Mouse (Mus musculus): ENCODE data around the gene Vps41.

The Vps41 gene

DNA sequence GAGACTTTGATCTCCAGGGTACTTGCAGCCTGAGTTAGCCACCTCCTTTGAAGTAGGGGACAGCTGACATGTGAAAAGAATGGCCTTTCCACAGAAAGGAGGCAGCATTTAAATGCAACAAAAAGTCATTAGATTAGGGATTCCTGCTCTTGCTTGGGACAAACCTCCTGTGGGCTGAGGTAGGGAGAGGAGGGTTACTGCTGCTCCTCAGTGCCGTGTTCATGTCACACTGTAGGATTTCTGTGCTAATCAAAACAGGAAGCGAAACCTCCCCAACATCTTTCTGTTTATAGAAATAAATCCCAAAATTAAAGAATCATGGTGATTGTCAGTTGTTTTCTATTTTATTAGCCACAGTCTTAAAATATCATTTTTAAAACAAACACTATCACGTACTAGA lies 77.4 kb downstream of the Vps41 start:
- DNase-seq (ENCODE audit: low read depth, low spot score) = no peak

DNA sequence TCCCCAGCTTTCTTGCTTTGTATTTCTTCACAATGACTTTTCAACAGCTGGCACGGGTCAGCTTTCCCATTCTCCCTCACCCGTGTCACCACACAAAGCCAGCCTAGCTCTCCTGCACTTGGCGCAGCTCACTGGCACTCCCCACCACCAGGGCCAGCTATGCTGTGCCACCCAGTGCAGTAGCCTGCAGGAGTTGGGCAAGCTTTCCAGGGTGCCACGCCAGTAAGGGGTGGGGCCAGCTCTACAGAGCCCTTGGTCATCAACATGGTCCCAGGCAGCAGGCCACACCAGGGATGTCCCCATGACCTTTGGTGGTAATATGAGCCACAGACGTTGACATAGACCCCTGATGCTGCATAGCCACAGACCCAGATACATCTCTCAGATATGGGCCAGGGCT lies 80.5 kb downstream of the Vps41 start:
- DNase-seq (ENCODE audit: low read depth, low spot score) = no peak

DNA sequence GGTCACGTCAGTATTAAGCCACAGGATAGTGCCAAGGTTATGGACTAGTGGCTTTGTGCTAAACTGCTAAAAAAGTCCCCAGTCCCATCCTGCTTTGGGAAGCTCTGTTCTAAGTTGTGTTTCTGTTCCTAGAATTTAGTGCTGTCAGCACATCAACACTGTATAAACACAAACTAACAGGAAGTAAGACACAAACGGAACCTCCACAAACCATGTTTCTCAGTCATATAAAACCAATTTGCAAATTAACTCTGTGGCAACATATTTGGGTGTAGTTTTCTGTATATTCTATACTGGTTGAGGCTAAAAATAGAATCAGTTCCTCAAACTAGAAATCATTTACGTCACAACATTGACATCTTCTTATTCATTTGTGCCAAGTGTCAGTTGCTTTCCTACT lies 83.3 kb downstream of the Vps41 start:
- DNase-seq (ENCODE audit: low read depth, low spot score) = no peak

DNA sequence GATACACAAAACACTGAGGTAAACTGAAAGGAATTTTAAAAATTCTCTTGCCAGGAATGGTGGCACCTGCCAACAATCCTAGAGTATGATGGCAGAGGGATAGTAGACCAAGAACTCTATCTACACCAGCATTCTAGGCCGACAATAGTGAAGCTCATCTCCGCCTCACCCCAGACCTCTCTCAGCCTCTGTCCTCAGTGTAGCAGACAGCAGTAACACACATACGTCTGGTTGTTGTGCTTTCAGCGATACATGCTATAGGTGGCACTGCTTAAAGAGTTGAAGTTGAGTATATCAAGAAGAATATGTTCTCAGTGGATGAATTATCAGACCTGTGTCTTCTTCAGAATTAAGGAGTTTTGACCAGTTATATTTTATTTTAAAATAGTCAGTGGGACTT lies 92.4 kb downstream of the Vps41 start:
- no peak for DNase-seq (ENCODE audit: low read depth, low spot score)

DNA sequence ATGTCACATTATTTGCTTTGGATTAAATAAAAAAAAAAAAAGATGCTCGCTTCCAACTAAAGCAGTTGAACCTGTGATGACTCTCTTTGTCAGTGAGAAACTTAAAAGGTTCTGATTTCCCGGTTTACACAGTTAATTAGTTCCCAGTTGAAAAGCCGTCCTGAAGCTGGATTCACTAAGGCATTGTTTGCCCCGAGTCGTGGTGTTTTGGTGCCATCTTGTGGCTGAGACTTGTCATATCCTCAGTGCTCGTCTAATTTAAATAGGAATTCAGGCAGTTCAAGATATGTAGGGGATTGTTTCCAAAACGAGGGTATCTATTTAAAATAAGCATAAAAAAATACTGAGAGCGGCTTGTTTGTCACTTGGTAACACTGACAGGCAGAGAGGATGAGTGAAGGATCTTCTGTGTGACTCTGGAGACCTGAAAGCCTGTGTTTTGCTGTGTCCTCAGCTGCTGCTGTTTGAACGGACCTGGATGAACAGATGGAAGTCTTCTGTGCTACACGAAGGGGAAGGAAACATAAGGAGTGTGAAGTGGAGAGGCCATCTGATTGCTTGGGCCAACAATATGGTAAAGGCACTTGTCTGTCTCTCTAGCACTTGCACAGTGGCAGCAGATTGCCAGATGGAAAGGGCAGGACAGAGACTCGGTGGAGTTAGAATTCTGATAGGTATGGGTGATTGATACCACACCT lies 93.0 kb downstream of the Vps41 start:
- peak; percentile 73 for DNase-seq (ENCODE audit: low read depth, low spot score)

DNA sequence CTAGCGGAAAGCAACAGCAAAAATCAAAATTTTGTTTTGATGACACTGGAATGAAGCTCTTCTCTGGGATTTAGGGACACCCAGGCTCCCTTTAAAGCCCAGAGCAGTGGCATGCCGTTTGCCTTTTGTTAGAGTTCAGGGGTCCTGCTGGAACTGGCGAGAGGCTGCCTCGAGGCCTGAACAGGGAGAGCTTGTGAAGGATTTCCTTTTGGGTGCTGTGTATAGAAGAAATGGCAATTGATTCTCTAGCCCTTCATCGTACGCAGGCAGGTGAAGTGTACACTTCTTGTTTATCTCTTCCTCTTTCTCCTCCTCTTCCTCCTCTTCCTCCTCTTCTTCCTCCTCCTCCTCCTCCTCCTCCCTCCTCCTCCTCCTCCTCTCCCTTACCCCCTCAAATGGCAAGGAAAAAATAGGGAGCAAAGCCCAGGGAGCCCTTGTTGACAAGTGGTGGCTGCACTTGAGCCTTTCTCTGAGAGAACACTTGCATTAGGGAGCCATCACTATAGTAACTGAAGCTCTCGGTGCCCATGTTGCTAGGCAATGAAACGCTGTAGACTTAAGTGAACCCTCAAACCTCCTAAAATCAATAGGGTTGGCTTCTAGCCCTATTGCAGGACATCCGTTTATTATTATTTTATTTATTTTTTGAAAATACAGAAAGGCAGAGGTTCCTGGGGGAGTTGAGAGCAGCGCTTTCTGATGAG lies 107.5 kb downstream of the Vps41 start:
- no peak for DNase-seq (ENCODE audit: low read depth, low spot score)

DNA sequence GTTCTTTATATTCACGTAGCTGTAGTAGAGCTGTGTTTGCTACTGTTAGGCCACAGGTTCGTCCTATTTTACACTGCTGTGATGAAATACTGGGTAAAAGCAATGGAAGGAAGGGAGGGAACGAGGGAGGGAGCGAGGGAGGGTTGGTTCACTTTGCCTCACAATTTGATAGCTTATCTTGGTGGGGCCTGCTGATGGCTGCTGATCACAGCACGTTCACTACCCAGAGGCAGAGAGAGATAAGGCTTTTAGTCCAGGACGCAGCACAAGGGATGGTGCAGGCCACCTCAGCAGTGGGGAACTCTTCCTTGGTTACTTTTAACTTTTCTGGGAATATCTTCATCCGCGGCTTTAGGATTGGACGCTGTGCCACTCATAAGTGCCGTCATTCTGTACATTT lies 109.9 kb downstream of the Vps41 start:
- DNase-seq (ENCODE audit: low read depth, low spot score) = no peak

DNA sequence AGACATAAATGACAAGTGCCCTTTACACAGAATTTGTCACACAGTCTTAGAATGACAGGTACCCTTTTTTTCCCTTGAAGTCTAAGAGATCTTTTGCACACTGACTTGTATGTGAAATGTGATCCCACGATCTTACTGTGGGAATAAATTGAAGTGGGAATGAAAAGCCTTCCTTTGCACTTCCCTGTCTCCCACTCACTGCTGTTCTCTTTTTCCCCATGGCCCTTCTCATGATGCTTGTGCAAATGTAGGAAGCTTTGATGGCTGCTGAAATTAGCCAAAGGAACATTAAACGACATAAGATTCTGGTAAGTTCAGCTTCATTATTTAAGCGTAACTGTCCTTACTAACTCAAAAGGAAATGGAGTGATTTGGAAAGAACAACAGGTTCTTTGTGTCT lies 113.4 kb downstream of the Vps41 start:
- DNase-seq (ENCODE audit: low read depth, low spot score) = no peak

DNA sequence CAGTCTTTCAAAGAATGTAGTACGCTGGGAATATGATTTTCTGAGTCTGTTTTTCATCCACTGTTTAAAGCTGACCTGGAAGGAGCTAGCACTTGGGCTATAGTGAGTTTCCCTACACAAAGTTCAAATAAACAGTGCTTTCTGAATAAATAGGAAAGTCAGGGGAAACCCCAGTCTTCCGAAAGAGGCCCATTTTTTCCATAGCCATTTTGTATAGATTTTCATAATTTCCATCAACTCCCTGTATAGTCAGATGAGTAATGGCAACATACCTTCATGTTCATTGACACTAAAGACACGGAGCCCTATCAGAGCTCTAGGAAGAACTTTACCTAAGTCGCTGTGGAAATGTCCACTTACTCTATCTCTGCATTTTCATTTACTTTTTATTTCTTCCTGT lies 122.1 kb downstream of the Vps41 start:
- no peak for DNase-seq (ENCODE audit: low read depth, low spot score)

DNA sequence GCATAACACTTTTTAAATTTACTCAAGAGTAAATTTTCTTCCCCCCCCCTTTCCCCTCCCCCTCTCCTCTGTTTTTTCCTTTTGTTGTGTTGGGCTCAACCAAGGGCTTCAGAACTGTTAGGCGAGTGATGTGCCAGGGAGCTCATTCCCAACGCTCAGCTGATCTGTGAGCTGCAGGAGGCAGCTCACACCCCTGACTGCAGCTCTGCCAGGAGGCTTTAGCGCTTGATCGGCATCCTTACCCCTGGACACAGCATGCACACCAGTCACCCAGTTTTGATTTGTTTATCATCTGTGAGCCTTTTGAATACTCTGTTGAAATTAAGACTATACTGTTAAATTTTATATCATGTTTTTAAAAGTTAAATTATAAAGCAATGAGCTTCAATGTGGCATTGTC lies 123.3 kb downstream of the Vps41 start:
- DNase-seq (ENCODE audit: low read depth, low spot score) = no peak

DNA sequence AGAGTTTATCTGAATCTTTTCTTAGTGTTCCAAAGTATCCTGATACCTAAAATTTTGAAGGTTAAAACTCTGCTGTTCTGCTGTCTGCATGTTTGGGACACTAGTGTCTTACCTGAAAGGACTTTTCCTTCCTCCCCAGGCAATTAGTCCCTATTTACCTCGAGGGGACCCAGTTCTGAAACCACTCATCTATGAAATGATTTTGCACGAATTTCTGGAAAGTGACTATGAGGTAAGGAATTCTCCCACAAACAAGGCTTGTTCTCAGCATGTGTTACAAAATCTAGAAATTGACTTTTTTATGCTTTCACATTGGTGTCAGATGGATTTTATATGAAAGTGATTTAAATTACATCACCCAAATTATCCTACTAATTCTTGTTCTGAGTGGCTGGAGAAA lies 123.9 kb downstream of the Vps41 start:
- DNase-seq (ENCODE audit: low read depth, low spot score) = no peak

DNA sequence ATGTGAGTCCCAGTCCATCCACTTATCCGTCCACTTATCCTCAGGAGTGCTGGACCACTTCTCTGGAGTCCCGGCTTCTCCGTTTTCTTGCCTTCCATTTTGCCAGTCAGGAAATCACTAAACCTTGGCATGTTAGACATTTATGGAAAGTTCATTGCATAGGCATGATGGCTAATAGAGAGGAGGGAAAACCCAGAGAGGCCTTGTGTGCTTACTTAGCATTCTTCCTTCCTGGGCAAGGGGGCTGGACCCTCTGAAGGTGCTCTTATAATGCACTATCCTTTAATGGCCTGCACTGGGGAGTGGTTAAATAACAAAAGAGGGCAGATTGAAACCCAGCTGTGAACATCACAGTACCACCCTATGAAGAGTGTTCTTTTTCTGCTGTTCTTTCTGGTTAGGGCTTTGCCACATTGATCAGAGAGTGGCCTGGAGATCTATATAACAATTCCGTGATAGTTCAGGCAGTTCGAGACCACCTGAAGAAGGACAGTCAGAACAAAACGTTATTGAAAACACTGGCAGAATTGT lies 124.7 kb downstream of the Vps41 start:
- peak; percentile 86 for DNase-seq (ENCODE audit: low read depth, low spot score)

DNA sequence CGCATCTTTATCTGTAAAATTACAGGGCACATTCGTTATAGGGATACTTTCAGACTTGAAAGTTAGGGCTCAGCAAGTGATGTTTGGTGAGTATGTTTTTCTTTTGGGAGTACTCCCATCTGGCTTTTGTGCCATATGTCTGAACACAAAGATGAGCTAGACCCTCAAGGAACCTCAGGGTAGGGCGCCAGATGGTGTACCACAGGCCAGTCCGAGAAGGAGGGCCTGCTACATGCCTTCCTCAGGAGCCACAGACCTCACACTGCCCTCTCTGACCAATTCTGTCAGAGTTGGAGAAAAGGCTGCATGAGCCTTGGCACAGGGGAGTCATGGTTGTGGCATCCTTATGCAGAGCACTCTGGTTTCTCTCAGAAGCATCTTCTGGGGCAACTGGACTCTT lies 125.5 kb downstream of the Vps41 start:
- no peak for DNase-seq (ENCODE audit: low read depth, low spot score)

DNA sequence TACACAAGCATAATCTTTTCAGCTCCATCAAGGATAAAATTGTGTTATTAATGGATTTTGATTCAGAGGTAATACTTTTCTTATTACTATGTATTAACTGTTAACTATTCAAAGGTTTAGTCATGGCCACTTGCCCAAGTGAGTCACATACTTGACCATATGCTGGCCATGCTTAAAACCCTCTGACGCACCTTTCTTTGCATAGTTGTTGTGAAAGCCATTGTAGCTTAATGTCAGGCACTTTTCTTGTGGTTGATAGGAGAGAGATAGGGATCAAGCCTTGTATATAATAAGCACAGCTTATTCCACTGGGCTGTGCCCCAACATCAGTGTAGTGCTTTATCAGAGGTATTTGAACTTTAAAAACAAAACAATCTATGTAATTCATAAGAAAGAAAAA lies 126.5 kb downstream of the Vps41 start:
- DNase-seq (ENCODE audit: low read depth, low spot score) = no peak

DNA sequence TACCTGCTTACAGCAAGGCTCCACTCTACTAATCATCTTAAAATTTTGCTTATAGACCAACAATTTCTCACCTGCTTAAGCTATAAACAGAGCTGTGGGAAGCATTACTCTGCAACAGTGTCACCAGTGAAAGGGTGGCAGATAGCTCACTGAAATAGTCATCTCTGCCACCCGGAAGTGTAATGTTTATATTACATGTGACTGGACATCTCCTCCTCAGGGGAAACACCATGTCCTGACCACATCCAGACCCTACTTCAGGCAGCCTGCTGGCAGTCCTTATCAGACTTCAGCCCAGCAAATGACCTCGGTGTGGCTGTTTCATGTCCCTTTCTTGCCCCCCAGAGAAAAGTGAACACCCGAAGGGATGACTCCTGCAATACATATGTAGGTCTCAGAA lies 130.3 kb downstream of the Vps41 start:
- no peak for DNase-seq (ENCODE audit: low read depth, low spot score)

DNA sequence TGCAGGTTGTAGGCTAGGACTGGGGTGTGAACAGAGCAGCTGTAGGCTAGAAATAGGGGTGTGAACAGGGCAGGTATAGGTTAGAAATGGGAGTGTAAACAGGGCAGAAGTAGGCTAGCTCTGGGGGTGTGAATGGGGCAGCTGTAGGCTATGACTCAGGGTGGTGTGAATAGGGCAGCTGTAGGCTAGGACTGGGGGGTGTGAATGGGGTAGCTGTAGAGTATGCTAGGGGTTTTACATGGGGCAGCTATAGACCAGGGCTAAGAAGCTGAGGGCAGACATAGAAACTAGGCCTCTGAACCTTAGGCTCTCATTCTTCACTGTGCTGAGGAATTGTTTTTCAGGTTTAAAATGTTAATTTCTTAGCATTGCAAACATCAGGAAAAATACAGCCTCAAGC lies 132.5 kb downstream of the Vps41 start:
- DNase-seq (ENCODE audit: low read depth, low spot score) = no peak

DNA sequence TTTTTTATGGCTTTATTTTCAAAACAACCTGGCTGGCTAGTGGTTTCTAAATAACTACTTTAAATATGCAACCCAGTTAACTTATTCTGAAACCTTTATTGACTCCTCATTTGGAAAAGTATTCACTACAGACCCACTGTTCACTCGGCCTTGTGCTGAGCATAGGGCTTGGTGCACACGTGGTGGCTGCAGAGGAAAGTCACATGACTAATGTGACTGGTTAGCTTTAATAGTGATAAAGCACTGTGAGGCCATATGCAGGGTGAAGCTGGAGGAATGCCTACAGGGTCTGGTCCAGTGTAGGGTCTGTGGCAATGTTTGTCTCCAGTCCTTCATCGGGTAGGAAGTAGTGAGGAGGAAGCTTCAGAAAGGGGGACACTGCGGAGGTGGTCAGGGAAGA lies 134.1 kb downstream of the Vps41 start:
- DNase-seq (ENCODE audit: low read depth, low spot score) = no peak

DNA sequence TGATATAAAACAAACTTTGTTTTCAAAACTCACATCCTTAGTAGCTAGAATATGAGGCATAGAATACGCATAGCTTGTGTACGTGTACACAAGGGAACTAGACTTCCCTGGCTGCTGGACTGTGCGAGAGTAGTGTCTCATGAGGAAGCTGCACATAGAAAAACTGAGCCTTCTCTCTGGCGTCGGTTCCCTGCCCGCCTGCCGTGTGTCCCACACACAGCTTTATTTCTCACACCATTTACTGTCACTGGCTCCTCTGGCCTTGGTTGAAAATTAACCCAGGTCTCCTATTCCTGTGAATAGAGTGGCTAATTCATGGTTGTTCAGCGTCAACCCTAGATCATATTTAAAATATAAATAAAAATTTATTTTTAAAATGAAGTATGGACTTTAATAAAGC lies 135.6 kb downstream of the Vps41 start:
- no peak for DNase-seq (ENCODE audit: low read depth, low spot score)

DNA sequence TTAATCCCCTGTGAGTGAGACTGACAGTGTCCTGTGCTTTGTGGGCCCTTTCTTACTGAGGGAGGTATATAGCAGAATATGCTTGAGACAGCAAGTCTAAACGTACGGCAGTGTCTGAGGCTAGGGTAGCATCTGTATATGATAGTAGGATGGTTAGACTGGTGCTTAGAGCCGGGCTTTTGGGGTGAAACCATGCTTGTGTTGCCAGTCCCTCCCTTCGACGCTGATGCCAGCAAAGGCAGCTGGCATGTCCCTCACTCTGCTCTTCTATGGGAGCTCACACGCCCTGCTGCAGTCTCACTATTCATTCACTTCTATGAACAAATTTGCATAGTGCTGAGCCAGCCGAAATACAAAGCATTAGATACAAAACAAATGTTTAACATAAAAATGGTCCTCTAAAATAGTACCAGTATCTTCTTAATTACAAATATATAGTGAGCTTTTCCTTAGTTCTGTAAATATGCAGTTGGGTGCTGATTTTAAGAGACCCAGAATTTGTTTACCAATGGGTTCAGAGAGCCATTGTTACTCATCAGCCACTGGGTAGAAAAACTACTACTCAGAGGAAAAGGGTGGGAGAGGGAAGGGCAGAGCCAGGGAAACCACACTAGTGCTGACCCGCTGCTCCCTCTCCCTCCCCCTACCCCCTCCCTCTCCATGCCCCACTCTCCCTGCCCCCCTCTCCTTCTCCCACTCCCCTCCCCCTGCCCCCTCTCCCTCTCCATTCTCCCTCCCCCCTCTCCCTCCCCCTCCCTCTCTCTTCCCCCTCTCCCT lies 139.1 kb downstream of the Vps41 start:
- peak; percentile 23 for DNase-seq (ENCODE audit: low read depth, low spot score)

DNA sequence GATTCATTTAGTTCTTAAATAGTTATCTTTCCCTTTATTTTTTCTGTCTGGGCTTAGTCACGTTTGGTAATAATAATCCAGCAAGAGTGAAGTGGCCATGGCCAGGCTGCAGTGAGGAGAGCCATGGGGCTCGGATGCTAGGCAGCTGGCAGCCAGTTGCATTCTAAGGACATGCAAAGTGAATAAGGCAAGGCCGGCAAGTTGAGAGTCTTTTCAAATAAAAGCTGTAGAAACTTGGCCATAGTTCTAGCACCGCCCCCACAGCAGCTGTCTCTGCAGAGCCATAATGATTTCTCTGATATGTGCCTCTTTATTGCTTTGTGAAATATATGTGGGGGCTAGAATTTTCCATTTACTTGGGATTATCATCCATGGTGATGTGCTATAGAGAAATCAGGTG lies 141.1 kb downstream of the Vps41 start:
- DNase-seq (ENCODE audit: low read depth, low spot score) = no peak

DNA sequence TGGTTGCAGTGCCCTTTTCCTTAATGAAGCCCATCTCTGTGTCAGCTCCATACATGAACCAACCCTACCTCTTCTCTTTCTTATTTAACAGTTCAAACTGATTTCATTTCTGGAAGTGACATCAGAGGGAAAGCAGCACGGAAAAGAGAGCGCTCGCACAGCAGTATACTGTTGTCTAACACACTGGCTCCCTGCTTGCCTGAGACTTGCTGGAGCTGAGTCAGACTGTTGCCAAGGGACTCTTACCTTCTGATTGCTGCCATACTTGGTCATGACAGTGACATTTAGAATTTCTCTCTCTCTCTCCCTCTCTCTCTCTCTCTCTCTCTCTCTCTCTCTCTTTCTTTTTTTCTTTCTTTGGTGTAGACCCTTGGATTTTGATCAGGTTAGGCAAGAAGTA lies 142.3 kb downstream of the Vps41 start:
- DNase-seq (ENCODE audit: low read depth, low spot score) = no peak

DNA sequence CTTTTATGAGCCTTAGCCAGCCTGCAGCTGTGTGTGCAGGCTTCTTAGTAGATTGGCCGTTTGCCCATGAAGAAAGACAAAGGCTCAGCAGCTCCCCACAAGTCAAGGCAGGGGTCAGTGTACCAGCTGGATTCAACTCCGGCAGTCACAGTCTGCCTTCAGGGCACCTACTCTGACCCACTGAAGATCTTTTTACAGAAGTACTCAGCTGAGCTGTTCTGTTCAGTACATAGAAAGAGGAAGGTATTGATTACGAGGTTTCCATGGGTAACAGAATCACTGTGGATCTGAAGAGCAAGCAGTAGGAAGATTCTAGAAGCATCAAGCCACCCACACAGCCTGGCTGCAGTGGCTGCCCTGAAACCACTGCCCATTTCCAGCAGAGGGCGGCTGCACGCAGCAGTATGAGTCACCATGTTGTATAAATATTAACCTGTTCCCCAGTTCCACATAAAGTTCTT lies 151.0 kb downstream of the Vps41 start:
- DNase-seq (ENCODE audit: low read depth, low spot score) = no peak

DNA sequence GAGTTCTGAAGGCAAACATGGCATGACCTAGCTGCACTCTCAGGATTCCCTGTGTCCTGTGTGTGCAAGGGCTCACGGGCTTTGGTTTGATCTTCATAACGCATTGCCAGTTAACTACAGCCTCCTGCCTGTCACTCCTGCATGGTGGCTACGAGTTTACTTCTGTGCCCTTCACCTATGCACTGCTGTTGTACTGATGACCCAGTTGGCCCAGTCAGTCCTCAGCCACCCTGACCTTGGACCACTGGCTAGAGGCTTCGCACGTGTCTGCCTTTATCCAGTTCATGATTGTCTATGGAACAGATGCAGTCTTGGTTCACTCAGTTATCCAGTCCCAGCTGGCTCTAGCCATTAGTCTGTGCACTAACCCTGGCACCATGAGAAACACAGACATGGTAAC lies 151.7 kb downstream of the Vps41 start:
- no peak for DNase-seq (ENCODE audit: low read depth, low spot score)
